Mouse (Mus musculus): Measurements from ENCODE around the gene Gm6583.

Gm6583 gene

DNA sequence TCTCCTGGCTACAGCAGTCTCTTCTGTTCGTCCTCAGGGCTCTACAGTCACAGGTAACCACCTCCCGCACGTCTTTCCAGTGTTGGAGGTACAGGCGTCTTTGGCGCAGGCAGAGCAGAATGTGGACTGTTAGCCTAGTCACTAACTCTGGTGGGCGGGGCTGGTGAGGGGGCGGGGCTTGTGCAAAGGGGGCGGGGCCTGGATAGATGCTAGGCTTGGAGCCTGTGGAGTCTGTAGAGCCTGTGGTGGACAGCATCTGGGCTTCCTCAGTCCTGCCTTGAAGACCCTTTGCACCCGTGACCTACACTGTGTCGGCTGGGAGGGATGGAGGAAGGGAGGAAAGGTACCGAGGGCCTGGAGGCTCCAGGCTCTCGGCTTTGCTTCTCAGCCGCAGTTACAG, at the start of gene Gm6583:
Gm6583 (minus strand) TSS at position 124 of the 400 bp plus-strand sequence.
- DNase-seq, result no peak

DNA sequence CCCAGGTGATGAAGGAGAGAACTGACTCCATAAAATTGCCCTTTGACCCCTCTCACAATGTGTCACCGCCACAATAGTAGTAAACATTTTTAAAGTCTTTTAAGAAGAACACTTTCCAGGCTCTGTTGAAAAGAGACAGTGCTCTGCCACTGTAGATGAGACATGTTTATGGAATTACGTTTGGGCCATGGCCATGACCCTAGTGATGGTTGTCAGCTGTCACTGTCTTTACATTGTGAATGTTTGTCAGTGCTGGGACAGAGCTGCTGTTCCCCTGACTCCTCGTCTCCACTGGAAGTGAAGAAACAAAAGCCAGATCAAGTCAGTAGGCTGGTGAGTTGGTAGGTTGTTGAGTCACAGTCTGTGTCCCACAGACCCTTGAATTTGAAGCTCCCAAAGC, 46.6 kb upstream of the Gm6583 start:
- no peak for DNase-seq

DNA sequence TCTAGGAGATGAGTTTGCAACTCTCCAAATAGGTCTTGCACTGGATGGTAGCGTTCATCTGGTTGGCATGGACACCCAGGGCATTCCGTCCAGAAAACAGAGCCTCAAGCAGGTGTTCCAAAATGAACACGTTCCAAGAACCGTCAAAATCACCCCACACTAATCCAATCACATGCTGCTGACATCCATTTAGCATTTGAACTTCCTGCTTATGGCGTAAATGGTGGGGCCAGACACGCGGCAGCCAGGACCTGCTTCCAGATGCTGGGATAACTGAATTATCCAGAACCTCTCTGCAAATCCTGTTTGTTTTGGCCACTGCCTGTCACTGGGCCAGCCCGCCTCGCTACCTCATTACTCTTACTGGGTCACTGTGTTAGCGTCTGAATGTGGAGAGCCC, 43.5 kb upstream of the Gm6583 start:
- DNase-seq, result no peak

GRCm38 (mm10) chr5:112396066-112396465, 40.2 kb upstream of the Gm6583 start:
- DNase-seq, result no peak

DNA sequence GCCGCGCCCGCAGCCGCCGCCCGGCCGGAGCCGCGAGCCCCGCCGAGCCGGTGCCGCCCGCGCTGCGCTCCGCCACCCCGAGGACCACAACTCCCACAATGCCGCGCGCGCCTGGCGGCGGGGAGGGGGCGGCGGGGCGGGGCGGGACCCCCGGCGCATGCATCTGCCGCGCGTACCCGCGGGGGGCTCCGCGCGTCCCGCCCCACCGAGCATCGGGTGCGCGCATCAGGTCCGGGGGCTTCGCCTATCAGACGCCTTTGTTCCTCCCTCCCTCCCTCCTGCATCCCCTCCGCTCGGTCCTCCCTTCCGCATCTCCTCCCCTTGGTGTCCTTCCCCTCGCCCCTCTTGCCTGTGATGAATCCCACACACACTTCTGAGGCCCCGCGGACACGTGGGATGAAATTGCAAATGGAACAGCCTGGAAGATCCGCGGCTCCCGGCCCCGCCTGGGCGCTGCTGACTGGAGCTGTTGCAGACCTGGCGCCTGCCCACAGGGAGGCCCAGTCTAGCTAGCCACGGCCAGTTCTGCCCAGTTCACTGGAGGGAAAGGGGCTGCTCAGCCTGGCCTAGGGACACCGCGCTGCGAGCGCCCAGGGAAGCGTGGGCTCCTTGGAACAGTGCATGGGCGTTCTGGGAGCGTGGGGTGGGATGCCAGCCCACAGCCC, 39.1 kb upstream of the Gm6583 start, which contains the start of gene Asphd2:
Asphd2 (minus strand) TSS at position 88 of the 665 bp plus-strand sequence.
- no peak for DNase-seq

- DNase-seq, result no peak
These were observed 38.6 kb upstream of the Gm6583 start for GRCm38 (mm10) chr5:112394415-112394763.

DNA sequence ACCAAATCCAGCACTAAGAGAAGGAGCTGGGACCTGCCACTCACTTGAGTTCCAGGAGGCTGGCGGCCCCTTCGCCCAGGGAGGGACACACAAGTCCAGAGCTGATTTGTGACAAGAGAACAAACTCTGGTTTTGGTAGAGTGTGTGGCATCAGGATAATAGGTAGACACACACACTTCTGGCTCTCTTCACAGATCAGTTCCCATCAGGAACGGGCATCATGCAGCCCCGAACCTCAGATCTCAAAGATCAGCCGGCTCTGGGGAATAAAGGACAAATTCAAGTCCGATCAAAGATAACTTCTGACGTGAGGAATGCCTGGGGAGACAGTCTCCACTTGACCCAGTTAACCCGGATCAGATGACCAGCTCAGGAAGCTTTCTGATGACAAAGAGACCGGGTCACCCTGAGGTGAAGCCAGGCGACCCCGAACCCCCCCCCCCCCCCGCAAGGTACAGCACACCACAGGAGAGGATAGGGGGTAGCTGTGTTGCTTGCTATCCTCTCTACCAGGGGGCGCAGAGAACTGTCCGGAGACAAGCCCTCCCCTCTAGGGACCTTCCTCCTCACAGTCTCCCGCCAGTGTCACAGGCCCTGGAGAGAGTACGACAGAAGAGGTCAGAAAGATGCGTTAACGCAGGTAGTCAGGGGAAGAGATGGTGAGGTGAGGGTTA, 38.0 kb upstream of the Gm6583 start:
- DNase-seq, result no peak

- no peak for DNase-seq
These were observed 36.0 kb upstream of the Gm6583 start for GRCm38 (mm10) chr5:112391676-112392323.

DNA sequence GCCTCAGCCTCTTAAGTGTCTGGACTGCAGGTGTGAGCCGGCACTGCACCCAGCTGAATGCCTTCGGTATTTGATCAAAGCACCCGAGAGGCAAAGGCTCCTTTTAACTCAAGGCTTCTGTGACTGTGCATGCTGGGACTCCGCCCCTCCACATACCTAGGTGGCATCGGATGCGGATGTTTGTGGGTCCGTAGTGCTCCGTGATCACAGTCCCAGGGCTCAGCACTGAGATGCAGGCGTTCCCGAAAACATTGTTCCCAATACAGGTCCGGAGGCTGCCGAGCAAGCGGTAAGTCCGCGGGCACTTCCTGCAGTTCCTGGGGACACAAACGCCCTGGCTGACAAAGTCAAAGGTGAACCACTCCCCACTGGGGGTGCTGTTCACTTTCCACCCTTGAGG, 35.2 kb upstream of the Gm6583 start:
- DNase-seq, result no peak

DNA sequence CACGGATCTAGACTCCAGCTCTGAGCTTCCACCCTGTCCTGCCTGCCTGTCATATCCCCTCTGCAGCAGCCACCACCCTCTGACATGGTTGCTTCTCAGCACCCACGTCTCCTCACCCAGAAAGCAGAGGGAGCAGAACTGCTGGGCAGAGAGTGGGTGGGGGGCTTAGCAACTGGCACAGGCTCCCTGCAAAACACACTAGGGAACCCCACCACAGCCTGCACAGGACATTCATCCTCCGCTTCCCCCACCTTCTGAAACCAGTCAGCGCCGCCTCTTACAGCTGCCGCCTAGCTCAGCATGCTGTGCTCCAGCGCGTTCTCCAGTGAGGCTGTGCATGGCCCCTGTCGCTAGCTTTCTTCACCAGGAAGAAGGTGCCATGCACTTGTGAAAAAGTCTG, 33.5 kb upstream of the Gm6583 start:
- no peak for DNase-seq

GRCm38 (mm10) chr5:112385973-112386372, 30.1 kb upstream of the Gm6583 start:
- DNase-seq, result no peak

GRCm38 (mm10) chr5:112384805-112385472, 29.1 kb upstream of the Gm6583 start:
- no peak for DNase-seq

DNA sequence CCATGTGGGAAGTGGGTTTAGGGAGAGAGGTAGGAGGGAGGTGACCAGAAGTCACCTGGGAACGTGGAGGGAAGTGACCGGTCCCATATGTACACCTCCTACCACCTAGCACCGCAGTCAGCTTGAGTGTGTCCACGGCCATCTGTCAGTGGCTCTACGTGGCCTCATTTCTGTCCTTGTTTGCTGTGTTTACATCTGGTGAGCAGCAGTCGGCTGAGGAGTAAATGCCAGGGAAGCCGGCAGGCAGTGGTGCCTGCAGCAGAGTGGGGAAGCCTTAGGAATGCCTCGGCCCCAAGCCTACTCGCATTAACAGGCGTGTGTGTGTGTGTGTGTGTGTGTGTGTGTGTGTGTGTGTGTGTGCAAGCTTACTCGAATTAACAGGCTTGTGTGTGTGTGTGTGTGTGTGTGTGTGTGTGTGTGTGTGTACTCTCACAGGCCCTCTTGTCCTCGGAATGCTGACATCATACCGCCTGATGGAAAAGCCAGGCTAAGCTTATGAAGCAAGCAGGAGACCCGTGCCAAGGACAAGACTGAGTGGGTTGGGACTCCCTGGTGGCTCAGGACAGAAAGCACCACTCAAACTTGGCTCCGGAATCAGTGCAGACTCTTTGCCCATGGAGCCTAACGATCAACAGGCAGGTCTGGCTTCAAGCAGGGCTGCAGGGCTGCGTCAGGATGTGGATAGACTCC, 27.0 kb upstream of the Gm6583 start:
- no peak for DNase-seq

GRCm38 (mm10) chr5:112382042-112382441, 26.2 kb upstream of the Gm6583 start:
- no peak for DNase-seq

DNA sequence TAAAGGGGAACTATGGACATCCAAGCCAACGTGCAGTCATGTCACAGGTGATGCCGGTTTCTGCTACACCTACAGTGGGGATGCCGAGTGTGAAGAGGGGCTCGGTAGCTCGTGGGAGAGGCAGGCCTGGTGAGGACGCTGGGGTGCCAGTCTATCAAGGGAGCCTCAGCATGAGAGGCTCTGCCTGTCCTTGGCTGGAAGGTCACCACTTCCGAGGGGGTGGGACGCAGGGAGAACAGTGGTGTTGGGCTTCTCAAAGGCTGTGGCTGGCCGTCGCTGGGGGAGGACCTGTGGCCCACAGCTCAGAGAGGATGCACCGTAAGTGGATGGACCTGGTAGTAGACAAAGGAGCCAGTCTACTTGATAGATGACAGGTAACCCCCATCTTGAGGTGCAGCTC, 25.3 kb upstream of the Gm6583 start:
- no peak for DNase-seq

DNA sequence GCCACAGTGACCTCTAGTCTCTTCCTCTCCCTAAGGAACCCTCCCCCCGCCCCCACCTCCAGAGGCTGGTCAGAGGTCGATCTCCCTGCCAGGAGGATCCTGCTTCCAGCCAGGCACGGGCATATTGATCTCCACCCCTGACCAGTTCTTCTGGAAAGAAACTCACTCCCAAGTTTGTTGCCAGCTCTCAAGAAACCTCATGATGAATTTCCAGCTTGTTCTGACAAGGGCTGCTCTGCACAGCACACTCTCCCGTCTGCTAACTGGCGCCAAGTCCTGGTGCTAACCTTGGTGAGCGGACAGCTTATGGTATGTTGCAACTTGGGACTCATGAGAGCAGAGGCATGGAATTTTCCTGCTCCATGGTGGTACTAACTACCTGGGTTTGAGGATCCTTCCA, 22.9 kb upstream of the Gm6583 start:
- DNase-seq, result peak; percentile 11 to 16

DNA sequence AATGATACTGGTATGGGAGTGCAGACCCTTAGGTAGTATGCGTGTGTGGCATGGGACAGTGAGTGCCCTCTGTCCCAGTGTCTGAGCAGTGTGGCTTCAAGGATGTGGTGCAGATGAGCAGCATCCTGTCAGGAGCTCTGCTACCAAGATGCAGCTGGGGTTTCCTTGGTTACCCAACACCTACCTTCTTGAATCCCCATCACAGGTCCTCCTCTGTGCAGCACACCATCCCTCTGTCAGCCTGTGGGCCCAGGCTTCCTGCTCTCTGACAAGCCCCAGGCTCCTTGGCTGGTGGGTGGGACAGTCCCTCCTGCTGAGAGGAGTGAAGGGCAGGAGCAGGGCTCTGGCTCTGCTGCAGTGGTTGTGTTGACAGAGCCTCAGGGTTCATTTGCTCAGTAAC, 21.5 kb upstream of the Gm6583 start:
- no peak for DNase-seq

- DNase-seq, result no peak
These were observed 20.3 kb upstream of the Gm6583 start for GRCm38 (mm10) chr5:112376111-112376510.

GRCm38 (mm10) chr5:112371933-112372332, 16.1 kb upstream of the Gm6583 start:
- DNase-seq, result no peak

GRCm38 (mm10) chr5:112370236-112370813, 14.5 kb upstream of the Gm6583 start:
- no peak for DNase-seq

DNA sequence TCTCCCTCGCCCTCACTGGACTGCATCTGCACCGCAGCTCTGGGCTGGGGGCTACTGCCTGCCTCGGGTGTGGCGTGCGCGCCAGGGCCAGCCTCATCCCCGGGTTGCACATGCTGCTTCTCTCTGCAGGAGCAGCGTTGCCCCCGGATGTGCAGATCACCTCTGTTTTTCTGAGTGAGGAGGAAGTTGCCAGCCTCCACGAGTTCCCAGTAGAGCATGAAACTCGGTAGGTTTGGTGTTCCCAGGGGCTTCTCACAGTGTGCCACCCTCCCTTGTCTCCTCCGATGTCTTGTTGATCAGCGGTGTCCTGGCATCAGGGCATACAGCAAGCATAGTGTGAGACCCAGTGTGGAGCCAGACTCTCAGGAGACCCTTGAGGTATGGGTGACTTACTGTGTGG, 13.5 kb upstream of the Gm6583 start:
- no peak for DNase-seq

- DNase-seq, result no peak
These were observed 12.8 kb upstream of the Gm6583 start for GRCm38 (mm10) chr5:112368666-112369065.

- DNase-seq, result no peak
These were observed 12.1 kb upstream of the Gm6583 start for GRCm38 (mm10) chr5:112367929-112368328.

Measured in kidney, adult 8-10 months (tissue).